Mouse (Mus musculus): ENCODE results near the gene Mtch1. TPM values are rescaled to one million over a fixed set of nuclear protein-coding genes. Genes with fewer than 3 reads are reported as not detected.

Mtch1 gene
- polyA plus RNA-seq, 1 experiment = 134 TPM

DNA sequence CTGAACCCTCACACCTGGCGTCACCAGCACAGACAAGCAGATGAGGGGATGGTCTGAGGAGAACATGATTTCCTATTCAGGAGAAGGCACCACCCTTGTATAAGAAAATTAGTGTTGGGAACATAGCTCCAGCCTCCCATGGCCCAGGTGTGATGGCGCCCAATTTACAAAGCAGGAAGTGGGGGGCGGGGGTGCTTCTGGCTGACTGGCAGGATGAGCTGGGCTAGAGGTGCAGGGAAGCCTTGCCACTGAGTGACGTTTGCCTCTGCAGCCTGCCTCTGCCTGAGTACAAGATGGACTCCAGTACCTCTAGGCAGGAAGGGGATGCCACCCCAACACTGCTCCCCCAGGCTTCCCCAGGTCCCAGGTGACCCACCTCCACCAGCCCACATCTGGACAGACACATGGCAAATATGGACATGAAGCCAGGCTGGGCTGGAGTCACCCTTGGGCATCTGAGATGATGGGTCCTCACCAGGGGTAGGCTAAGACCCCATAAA is 15.5 kb downstream of the Mtch1 start:
- Histone ChIP-seq H3K27ac (ENCODE audit: insufficient read depth, low read length) (no peak overlapping the region), H3K4me1 (ENCODE audit: control insufficient read depth, insufficient read depth, low read length) (peaks cover 5% of the 10 kb centered on the region), H3K27me3 (ENCODE audit: control insufficient read depth, insufficient read depth, low read length, poor library complexity, severe bottlenecking) (no peaks in the 10 kb centered on the region), H3K36me3 (ENCODE audit: control insufficient read depth, insufficient read depth, low read length, poor library complexity, severe bottlenecking) (no peaks in the 10 kb centered on the region), H3K9me3 (replicated peaks; ENCODE audit: control insufficient read depth, insufficient read depth, low read length, poor library complexity, severe bottlenecking) (no peaks in the 10 kb centered on the region), H3K4me3 (ENCODE audit: low read depth, low read length) (no peak overlapping the region), H3K9ac (ENCODE audit: low read depth, poor library complexity, severe bottlenecking) (no peak overlapping the region)
- no peak for TF ChIP-seq POLR2A (IDR thresholded peaks at IDR 0.05; ENCODE audit: insufficient read depth, low read length)
- no peak for TF ChIP-seq CTCF (IDR thresholded peaks at IDR 0.05; ENCODE audit: low read depth, low read length)
- TF ChIP-seq EP300 (IDR thresholded peaks at IDR 0.05; ENCODE audit: insufficient read depth, low read depth, low read length) = no peak

DNA sequence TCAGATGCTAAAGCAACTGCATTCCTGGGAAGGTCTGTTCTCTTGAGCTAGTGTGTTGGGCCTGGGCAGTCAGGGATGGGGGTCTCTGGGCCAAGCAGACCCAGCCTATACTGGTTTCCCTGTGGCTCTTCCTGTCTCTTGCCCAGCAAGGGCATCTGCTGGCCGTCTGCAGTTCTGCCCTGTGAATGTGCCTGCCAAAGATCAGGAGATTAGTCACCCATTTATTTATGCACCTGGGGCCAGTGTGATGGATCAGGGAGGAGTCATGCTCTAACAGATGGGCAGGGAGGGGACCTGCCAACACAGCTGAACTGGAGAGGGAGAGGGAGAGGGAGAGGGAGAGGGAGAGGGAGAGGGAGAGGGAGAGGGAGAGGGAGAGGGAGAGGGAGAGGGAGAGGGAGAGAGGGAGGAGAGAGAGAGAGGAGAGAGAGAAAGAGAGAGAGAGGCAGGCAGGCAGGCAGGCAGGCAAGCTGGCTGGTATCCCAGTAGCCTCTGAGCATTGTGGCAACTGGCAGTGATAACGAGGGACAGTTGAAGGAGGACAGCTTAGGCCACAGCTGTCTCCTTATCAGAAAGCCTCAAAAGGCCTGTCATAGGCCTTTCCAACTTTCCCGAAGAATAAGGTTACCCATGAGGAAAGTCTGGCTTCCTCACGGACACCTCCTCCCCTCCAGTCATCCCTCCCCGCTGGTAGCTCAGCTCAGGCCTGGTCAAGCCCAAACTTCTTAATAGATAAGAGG is 16.9 kb downstream of the Mtch1 start:
- TF ChIP-seq EP300 (IDR thresholded peaks at IDR 0.05; ENCODE audit: insufficient read depth, low read depth, low read length) (no peak), POLR2A (IDR thresholded peaks at IDR 0.05; ENCODE audit: insufficient read depth, low read length) (no peak), CTCF (IDR thresholded peaks at IDR 0.05; ENCODE audit: low read depth, low read length) (no peak)
- H3K4me1 ChIP-seq (ENCODE audit: control insufficient read depth, insufficient read depth, low read length) = peaks cover 5% of the 10 kb centered on the region
- H3K27ac ChIP-seq (ENCODE audit: insufficient read depth, low read length) = no peak overlapping the region
- H3K9me3 ChIP-seq (replicated peaks; ENCODE audit: control insufficient read depth, insufficient read depth, low read length, poor library complexity, severe bottlenecking) = no peaks in the 10 kb centered on the region
- no peak overlapping the region for H3K9ac ChIP-seq (ENCODE audit: low read depth, poor library complexity, severe bottlenecking)
- no peak overlapping the region for H3K4me3 ChIP-seq (ENCODE audit: low read depth, low read length)
- H3K27me3 ChIP-seq (ENCODE audit: control insufficient read depth, insufficient read depth, low read length, poor library complexity, severe bottlenecking) = no peaks in the 10 kb centered on the region
- H3K36me3 ChIP-seq (ENCODE audit: control insufficient read depth, insufficient read depth, low read length, poor library complexity, severe bottlenecking) = no peaks in the 10 kb centered on the region

DNA sequence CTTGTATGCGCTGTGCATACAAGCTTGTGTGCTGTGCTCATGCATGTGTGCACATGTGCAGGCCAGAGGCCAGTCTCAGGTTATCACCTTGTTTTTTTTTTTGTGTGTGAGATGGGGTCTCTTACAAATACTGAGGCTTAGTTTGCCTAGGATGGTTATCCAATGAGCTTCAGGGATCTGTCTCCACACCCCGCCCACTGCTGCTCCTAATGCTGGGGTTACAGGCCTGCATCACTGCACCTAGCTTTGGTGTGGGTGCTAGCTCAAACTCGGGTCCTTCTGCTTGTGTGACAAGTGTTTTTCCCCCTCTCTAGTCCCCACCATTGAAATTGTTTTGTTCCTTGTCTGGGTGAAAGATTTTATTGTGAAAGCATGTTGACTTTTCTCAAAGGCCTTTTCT is 17.5 kb downstream of the Mtch1 start:
- no peak overlapping the region for H3K27ac ChIP-seq (ENCODE audit: insufficient read depth, low read length)
- H3K4me1 ChIP-seq (ENCODE audit: control insufficient read depth, insufficient read depth, low read length) = peaks cover 5% of the 10 kb centered on the region
- no peak overlapping the region for H3K4me3 ChIP-seq (ENCODE audit: low read depth, low read length)
- no peak overlapping the region for H3K9ac ChIP-seq (ENCODE audit: low read depth, poor library complexity, severe bottlenecking)
- H3K36me3 ChIP-seq (ENCODE audit: control insufficient read depth, insufficient read depth, low read length, poor library complexity, severe bottlenecking) = no peaks in the 10 kb centered on the region
- no peaks in the 10 kb centered on the region for H3K9me3 ChIP-seq (replicated peaks; ENCODE audit: control insufficient read depth, insufficient read depth, low read length, poor library complexity, severe bottlenecking)
- H3K27me3 ChIP-seq (ENCODE audit: control insufficient read depth, insufficient read depth, low read length, poor library complexity, severe bottlenecking) = no peaks in the 10 kb centered on the region
- TF ChIP-seq CTCF (IDR thresholded peaks at IDR 0.05; ENCODE audit: low read depth, low read length) (no peak), POLR2A (IDR thresholded peaks at IDR 0.05; ENCODE audit: insufficient read depth, low read length) (no peak), EP300 (IDR thresholded peaks at IDR 0.05; ENCODE audit: insufficient read depth, low read depth, low read length) (no peak)

DNA sequence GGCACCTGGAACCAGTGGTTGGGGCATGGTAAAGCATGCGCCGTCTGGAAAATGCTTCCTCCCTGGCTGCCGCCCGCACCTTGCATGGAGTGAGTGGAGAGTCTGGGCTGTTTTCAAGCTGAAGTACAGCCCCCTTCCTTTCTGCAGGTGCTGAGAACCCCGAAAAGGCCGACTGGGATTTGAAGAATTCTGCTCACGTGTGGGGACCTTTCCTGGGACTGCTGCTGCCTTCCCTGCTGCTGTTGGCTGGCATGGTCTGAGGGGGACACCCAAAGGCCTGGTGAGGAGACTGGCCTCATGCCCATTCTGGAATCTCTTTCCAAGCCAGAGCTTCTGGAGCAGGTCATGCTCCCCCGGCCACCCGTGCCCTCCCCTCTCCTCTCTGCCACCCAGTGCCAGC is 20.0 kb downstream of the Mtch1 start:
- no peaks in the 10 kb centered on the region for H3K36me3 ChIP-seq (ENCODE audit: control insufficient read depth, insufficient read depth, low read length, poor library complexity, severe bottlenecking)
- no peak overlapping the region for H3K27ac ChIP-seq (ENCODE audit: insufficient read depth, low read length)
- H3K4me1 ChIP-seq (ENCODE audit: control insufficient read depth, insufficient read depth, low read length) = peaks cover 6% of the 10 kb centered on the region
- H3K9me3 ChIP-seq (replicated peaks; ENCODE audit: control insufficient read depth, insufficient read depth, low read length, poor library complexity, severe bottlenecking) = no peaks in the 10 kb centered on the region
- TF ChIP-seq EP300 (IDR thresholded peaks at IDR 0.05; ENCODE audit: insufficient read depth, low read depth, low read length) (no peak), CTCF (IDR thresholded peaks at IDR 0.05; ENCODE audit: low read depth, low read length) (no peak), POLR2A (IDR thresholded peaks at IDR 0.05; ENCODE audit: insufficient read depth, low read length) (no peak)
- no peaks in the 10 kb centered on the region for H3K27me3 ChIP-seq (ENCODE audit: control insufficient read depth, insufficient read depth, low read length, poor library complexity, severe bottlenecking)
- H3K4me3 ChIP-seq (ENCODE audit: low read depth, low read length) = no peak overlapping the region
- H3K9ac ChIP-seq (ENCODE audit: low read depth, poor library complexity, severe bottlenecking) = no peak overlapping the region

DNA sequence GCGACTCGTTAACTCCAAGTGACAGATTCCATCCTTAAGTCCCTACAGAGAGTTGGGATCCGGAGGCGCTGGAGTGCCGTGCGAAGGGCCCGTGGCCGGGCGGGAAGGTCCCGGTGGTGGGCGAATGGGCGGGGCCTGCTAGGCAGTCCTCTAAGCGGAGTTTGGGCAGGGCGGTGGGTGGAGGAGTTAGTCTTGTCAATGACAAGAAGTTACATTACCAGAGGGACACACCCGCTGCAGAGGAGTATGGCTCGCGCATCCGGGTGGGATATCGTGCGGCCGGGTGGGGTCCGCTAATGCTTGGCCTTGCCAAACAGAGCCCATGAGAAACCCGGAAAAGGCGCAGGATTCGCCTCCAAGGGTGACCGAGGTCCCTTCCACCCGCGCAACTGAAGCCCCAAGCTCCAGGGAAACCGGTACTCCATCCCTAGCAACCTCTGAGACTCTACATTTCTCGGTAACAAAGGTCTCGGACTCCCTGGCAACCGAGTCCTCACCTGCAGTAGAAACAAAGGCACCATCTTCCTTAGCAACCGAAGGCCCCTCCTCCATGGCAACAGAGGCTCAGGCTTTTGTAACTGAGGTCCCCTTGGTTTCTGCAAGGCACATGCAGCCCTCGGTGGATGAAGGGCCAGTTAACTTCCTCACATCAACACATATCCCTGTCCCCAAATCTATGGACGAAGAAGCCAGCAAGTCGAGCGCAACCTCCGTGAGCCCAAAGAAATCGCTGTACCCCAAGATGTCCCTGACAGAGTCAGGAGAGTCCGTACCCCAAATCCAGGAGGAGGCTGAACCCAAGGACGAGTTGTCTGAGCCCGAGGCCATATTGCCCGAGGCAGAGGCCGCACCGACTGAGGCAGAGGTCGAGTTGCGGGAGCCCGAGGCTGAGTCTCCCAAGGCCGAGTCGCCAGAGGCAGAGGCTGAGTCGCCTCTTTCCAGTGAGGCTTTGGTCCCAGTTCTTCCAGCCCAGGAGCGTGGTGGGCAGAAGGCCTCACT is 20.9 kb downstream of the Mtch1 start:
- peaks cover 6% of the 10 kb centered on the region for H3K4me1 ChIP-seq (ENCODE audit: control insufficient read depth, insufficient read depth, low read length)
- H3K36me3 ChIP-seq (ENCODE audit: control insufficient read depth, insufficient read depth, low read length, poor library complexity, severe bottlenecking) = no peaks in the 10 kb centered on the region
- no peak overlapping the region for H3K27ac ChIP-seq (ENCODE audit: insufficient read depth, low read length)
- no peaks in the 10 kb centered on the region for H3K27me3 ChIP-seq (ENCODE audit: control insufficient read depth, insufficient read depth, low read length, poor library complexity, severe bottlenecking)
- no peak overlapping the region for H3K9ac ChIP-seq (ENCODE audit: low read depth, poor library complexity, severe bottlenecking)
- TF ChIP-seq EP300 (IDR thresholded peaks at IDR 0.05; ENCODE audit: insufficient read depth, low read depth, low read length) (no peak), POLR2A (IDR thresholded peaks at IDR 0.05; ENCODE audit: insufficient read depth, low read length) (no peak), CTCF (IDR thresholded peaks at IDR 0.05; ENCODE audit: low read depth, low read length) (no peak)
- peak overlapping the region; percentile 25 for H3K4me3 ChIP-seq (ENCODE audit: low read depth, low read length)
- no peaks in the 10 kb centered on the region for H3K9me3 ChIP-seq (replicated peaks; ENCODE audit: control insufficient read depth, insufficient read depth, low read length, poor library complexity, severe bottlenecking)
